ENCODE assay signal across 10 mouse cellular contexts in the genomic region with DNA sequence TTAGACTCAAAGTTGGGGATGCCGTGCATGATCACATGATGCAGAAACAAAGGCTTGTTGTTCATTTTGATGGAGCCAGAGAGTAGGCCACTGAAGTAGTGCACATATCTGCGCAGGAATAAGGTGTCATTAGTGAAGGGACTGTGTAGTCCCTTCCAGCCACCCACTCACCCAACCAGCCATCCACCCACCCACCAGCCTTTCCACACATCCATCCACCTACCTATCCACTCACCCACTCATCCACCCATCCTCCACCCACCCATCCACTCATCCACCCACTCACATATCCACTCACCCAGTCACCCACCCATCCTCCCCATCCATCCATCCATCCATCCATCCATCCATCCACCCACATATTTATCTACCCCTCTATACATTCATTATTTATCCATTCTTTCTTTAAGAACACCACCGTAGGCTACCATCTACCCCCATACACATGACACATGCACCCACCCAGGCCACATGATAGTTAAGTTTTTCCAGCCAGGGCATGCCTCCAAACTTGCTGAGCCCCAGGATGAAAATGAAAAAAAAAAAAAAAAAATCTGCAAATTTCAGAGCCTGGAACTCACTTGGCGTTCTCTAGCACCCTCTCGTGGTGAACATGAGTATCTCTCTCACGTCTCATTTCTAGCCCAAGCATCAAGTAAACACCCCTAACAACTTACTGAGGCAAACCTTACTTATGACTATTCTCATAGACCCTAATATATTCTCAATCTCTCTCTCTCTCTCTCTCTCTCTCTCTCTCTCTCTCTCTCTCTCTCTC.
DNase-seq lines count a peak whose midpoint lies in the region; ATAC-seq lines count a peak whose summit lies in the region.
"Had no signal": no experiment of that assay in that cellular context is flagged by ENCODE, and none has a peak within 500 bp of the region (broad histone marks: within the 10 kb centered on the region; RNA-seq: fewer than 3 reads in every experiment).

No protein-coding gene starts in this region.

- H3K4me2 ChIP-seq in kidney, embryonic 16.5 days (replicated peaks; ENCODE audit: low read depth, low read length), result no peak overlapping the region
- no peak overlapping the region for H3K4me2 ChIP-seq in kidney, embryonic 14.5 days (replicated peaks; ENCODE audit: low read depth, low read length)
- H3K4me2 ChIP-seq in forebrain, embryonic 14.5 days (ENCODE audit: low read length), result no peak overlapping the region

- no peaks in the 10 kb centered on the region for H3K9me3 ChIP-seq in kidney, embryonic 16.5 days (ENCODE audit: low read length)
- H3K9me3 ChIP-seq in kidney, embryonic 14.5 days (ENCODE audit: control insufficient read depth, low read length), result no peaks in the 10 kb centered on the region
- H3K9me3 ChIP-seq in forebrain, embryonic 14.5 days (replicated peaks; ENCODE audit: control insufficient read depth, low read length), result no peaks in the 10 kb centered on the region

- H3K27me3 ChIP-seq in kidney, embryonic 16.5 days (ENCODE audit: insufficient read depth, low read length), result no peaks in the 10 kb centered on the region
- H3K27me3 ChIP-seq in kidney, embryonic 14.5 days (ENCODE audit: control insufficient read depth, insufficient read depth, low read length), result no peaks in the 10 kb centered on the region
- H3K27me3 ChIP-seq in forebrain, embryonic 14.5 days (replicated peaks; ENCODE audit: control insufficient read depth, insufficient read depth, low read length), result no peaks in the 10 kb centered on the region

- peaks cover 55% of the 10 kb centered on the region for H3K36me3 ChIP-seq in kidney, embryonic 16.5 days (ENCODE audit: insufficient read depth, low read length)
- peaks cover 66% of the 10 kb centered on the region for H3K36me3 ChIP-seq in kidney, embryonic 14.5 days (ENCODE audit: control insufficient read depth, insufficient read depth, low read length)
- H3K36me3 ChIP-seq in forebrain, embryonic 14.5 days (ENCODE audit: control insufficient read depth, insufficient read depth, low read length), result peaks cover 7% of the 10 kb centered on the region

- 47% methylated on average over 6 of the region's 6 CpGs for WGBS in kidney, embryonic 16.5 days
- 48% methylated on average over 6 of the region's 6 CpGs for WGBS in kidney, embryonic 14.5 days
- WGBS in forebrain, embryonic 14.5 days, result 39% methylated on average over 6 of the region's 6 CpGs

- H3K4me3 ChIP-seq in kidney, embryonic 16.5 days (ENCODE audit: low read length), result no peak overlapping the region
- H3K4me3 ChIP-seq in kidney, embryonic 14.5 days (ENCODE audit: low read length), result no peak overlapping the region
- H3K4me3 ChIP-seq in forebrain, embryonic 14.5 days (ENCODE audit: low read depth, low read length), result no peak overlapping the region
- H3K4me3 ChIP-seq: erythroblast, embryonic 14.5 days had no signal

- no peak overlapping the region for H3K9ac ChIP-seq in kidney, embryonic 16.5 days (replicated peaks; ENCODE audit: low read length)
- H3K9ac ChIP-seq in kidney, embryonic 14.5 days (ENCODE audit: low read depth, low read length), result no peak overlapping the region
- no peak overlapping the region for H3K9ac ChIP-seq in forebrain, embryonic 14.5 days (ENCODE audit: low read length)

- DNase-seq in CD4-positive helper T cell, adult 2 months (ENCODE audit: low read depth, low spot score), result peak; percentile 59
- peak; percentile 79 for DNase-seq in ZHBTc4 (ENCODE audit: low read depth, low spot score)
- DNase-seq in forebrain, embryonic 14.5 days (ENCODE audit: low spot score), result peak; percentile 85
- DNase-seq in layer of hippocampus, postnatal 10 days (ENCODE audit: low spot score in 2 of 2), result peak; percentile 67 to 72
- DNase-seq in retina, embryonic 14.5 days (ENCODE audit: low spot score), result peak; percentile 81

- ATAC-seq in kidney, embryonic 16.5 days (ENCODE audit: low FRiP score, low TSS enrichment), result 0 out of 2 replicates have a peak, but pooled peaks have one; percentile 24
- ATAC-seq in kidney, embryonic 14.5 days (ENCODE audit: low FRiP score, low TSS enrichment), result no peak
- ATAC-seq in forebrain, embryonic 14.5 days, result 0 out of 2 replicates have a peak, but pooled peaks have one; percentile 42
- ATAC-seq in erythroid progenitor cell, adult 5-6 weeks (replicated peaks; ENCODE audit: low FRiP score, poor library complexity, severe bottlenecking), result no peak

- no peaks in the 10 kb centered on the region; the same call in 1 of the 2 replicates for H3K4me1 ChIP-seq in kidney, embryonic 16.5 days (ENCODE audit: insufficient read depth, low read length)
- no peaks in the 10 kb centered on the region for H3K4me1 ChIP-seq in kidney, embryonic 14.5 days (ENCODE audit: control insufficient read depth, insufficient read depth, low read length)
- no peaks in the 10 kb centered on the region for H3K4me1 ChIP-seq in forebrain, embryonic 14.5 days (ENCODE audit: control insufficient read depth, insufficient read depth, low read length)

- no peak overlapping the region for H3K27ac ChIP-seq in kidney, embryonic 16.5 days (ENCODE audit: low read length)
- no peak overlapping the region for H3K27ac ChIP-seq in kidney, embryonic 14.5 days (ENCODE audit: low read depth, low read length)
- H3K27ac ChIP-seq in forebrain, embryonic 14.5 days (ENCODE audit: low read depth, low read length), result no peak overlapping the region
- H3K27ac ChIP-seq: macrophage had no signal

Comparison
In these comparisons a context has a peak if more than half of its experiments do, and no peak if none do; other contexts are left out.
1. ATAC-seq: peak in kidney, embryonic 16.5 days (single experiment) and forebrain, embryonic 14.5 days (single experiment); none in kidney, embryonic 14.5 days (single experiment) and erythroid progenitor cell, adult 5-6 weeks (single experiment).
2. Peak in every context shown above with its lines, with median percentiles within 50 percentile points of each other: DNase-seq.